Mouse (Mus musculus) frontal cortex, adult (tissue): ENCODE measurements at regions not wholly inside any gene's neighbourhood (a gene's known extent, or its start where the extent isn't known, plus 50 kb on each side); places are given as distances from the start of the nearest gene placed in this dataset.

Source experiments
- ATAC-seq: cut with Nextera tagmentation; 2 replicates; pipeline ENCODE4 v1.9.2; 2017; ENCODE audit warnings: mild to moderate bottlenecking, moderate library complexity, mixed read lengths; ENCODE audit not compliant: low TSS enrichment

- ATAC-seq = no peak
Observed at GRCm38 (mm10) chr9:41697160-41697559, 426.9 kb downstream of the Sorl1 start.

GRCm38 (mm10) chr9:41682911-41683310, 441.2 kb downstream of the Sorl1 start:
- no peak for ATAC-seq

GRCm38 (mm10) chr9:41675656-41676055, 448.4 kb downstream of the Sorl1 start:
- ATAC-seq = no peak

- no peak for ATAC-seq
Observed at GRCm38 (mm10) chr9:41672958-41673357, 451.1 kb downstream of the Sorl1 start.

- peak; percentile 50; the same call in 1 of the 2 replicates for ATAC-seq
Observed at GRCm38 (mm10) chr9:41668741-41669140, 455.4 kb downstream of the Sorl1 start.

- ATAC-seq = peak; percentile 41; the same call in 1 of the 2 replicates
Observed at GRCm38 (mm10) chr9:41665000-41665685, 459.0 kb downstream of the Sorl1 start.

- ATAC-seq = no peak
Observed at GRCm38 (mm10) chr9:41660576-41660975, 463.5 kb downstream of the Sorl1 start.

- no peak for ATAC-seq
Observed at GRCm38 (mm10) chr9:41660011-41660410, 464.1 kb downstream of the Sorl1 start.

- peak; percentile 95 for ATAC-seq
Observed at GRCm38 (mm10) chr9:41631564-41632205, 470.2 kb upstream of the Ubash3b start.

- ATAC-seq = no peak
Observed at GRCm38 (mm10) chr9:41621341-41621740, 459.8 kb upstream of the Ubash3b start.

GRCm38 (mm10) chr9:41614002-41614401, 452.5 kb upstream of the Ubash3b start:
- no peak for ATAC-seq

GRCm38 (mm10) chr9:41612802-41613550, 451.5 kb upstream of the Ubash3b start:
- ATAC-seq = no peak

- ATAC-seq = peak; percentile 81
Observed at GRCm38 (mm10) chr9:41612452-41612795, 450.9 kb upstream of the Ubash3b start.

- ATAC-seq = peak; percentile 82
Observed at GRCm38 (mm10) chr9:41611534-41612451, 450.3 kb upstream of the Ubash3b start.

GRCm38 (mm10) chr9:41610347-41610746, 448.9 kb upstream of the Ubash3b start:
- no peak for ATAC-seq

- no peak for ATAC-seq
Observed at GRCm38 (mm10) chr9:41606136-41606535, 444.6 kb upstream of the Ubash3b start.

GRCm38 (mm10) chr9:41604916-41605315, 443.4 kb upstream of the Ubash3b start:
- no peak for ATAC-seq

GRCm38 (mm10) chr9:41600778-41601177, 439.3 kb upstream of the Ubash3b start:
- ATAC-seq = peak; percentile 50

- no peak for ATAC-seq
Observed at GRCm38 (mm10) chr9:41599874-41600273, 438.4 kb upstream of the Ubash3b start.

GRCm38 (mm10) chr9:41595749-41596148, 434.3 kb upstream of the Ubash3b start:
- ATAC-seq = 0 out of 2 replicates have a peak, but pooled peaks have one; percentile 4

- ATAC-seq = no peak
Observed at GRCm38 (mm10) chr9:41593998-41594397, 432.5 kb upstream of the Ubash3b start.
